Mouse (Mus musculus) adrenal gland, postnatal 25 days (tissue): ENCODE results near the gene E130308A19Rik. TPM values are rescaled to one million over a fixed set of nuclear protein-coding genes. Genes with fewer than 3 reads are reported as not detected.

Experiments
- DNase-seq: peaks from one replicate; pipeline ENCODE4 v3.0.0; 2021; ENCODE audit warnings: mixed read lengths
- long read RNA-seq: library from polyadenylated mRNA; stranded (forward); transcript quantifications from one replicate; pipeline ENCODE4 v2.0.0, GENCODE M21; 2021
- total RNA-seq: library from RNA; stranded (reverse); gene quantifications from 2 replicates; pipeline ENCODE4 v1.2.3, GENCODE M21; 2021

The E130308A19Rik gene
- 19.8 and 21.0 TPM in 2 replicates for total RNA-seq
- long read RNA-seq, partial matches to known transcripts, result 4 of 8 reads
- long read RNA-seq, other reads (novel, unspliced or antisense), result 3 of 8 reads

DNA sequence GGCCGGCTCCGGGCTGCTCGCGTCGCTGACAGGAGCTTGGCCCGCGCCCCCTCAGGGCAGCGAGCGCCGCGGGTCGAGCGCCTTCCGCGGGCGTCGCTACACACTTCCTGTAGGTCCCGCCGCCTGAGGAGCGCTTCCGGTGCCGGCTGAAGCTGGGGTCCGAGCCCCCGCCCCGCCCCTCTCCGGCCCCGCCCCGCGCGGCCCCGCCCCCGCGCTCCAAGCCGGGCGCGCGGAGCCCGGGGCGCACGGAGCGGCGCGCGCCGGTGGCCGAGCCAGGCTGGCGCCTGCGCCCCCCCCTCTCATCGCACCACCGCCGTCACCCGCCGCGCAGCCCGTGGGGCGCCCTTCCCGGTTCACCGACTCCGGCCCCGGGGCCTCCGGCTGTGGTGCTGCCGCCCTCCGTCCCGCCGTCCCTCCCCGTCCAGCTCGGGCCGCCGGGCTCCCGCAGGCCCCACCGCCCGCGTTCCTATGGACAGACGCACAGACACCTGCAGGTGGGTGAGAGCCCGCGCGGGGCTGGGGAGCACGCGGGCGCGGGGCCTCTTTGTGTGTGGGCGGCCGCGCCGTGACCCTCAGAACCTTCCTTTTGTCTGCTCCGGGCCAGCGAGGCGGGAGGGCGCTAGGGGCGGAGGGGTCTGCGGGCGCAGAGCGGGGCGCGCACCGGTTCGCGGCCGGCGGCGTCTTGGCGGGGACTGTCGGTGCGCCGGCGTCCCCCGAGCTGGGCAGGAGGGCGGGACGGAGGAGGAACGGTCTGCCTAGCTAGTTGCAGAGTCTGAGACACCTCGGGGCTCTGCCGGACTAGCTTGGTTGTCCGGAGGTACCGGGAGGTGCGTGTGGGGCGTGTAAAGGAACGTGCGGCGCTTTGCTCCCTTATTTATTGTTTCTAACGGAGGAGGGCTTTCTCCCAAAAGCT, at the start of gene E130308A19Rik:
Gene E130308A19Rik (plus strand): TSS at position 214 of the 913 bp plus-strand sequence.
- DNase-seq, result peak; percentile 83

DNA sequence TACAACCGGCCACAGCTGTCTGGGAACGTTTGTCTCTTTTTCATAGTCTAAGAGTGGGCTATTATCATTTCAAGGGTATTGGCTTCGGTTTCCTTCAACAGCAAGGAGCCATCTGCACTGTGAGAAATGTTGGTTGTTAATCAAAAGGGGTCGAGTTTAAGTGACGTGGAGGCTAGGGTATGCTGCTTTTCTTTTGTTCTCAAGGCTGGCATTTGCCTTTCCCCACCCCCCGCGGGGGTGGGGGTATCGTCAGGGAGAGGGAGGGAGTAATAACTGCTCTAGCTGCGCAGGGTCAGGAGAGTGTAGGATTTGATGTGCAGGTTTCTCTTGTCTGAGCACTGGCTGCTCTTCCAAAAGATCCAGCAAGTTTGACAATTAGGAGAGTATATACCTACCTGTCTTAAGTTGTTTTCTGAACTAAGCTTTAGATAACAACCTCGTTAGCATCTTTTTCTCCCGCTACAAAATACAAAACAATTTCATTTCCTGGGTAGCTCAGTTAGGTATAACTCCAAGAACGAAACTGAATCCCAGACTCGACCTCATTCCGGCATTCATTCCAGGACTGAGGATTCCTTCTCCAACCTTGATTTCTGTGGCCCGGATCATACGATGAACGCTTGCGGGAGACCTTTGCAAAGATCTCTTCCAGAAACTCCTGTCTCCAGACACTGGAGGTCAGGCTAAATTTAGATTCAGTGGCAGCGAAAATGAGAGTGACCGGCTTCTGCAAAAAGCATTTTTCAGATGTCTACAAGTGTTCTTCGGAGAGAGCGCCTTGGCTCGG, 45.3 kb upstream of the E130308A19Rik start:
- peak; percentile 27 for DNase-seq

DNA sequence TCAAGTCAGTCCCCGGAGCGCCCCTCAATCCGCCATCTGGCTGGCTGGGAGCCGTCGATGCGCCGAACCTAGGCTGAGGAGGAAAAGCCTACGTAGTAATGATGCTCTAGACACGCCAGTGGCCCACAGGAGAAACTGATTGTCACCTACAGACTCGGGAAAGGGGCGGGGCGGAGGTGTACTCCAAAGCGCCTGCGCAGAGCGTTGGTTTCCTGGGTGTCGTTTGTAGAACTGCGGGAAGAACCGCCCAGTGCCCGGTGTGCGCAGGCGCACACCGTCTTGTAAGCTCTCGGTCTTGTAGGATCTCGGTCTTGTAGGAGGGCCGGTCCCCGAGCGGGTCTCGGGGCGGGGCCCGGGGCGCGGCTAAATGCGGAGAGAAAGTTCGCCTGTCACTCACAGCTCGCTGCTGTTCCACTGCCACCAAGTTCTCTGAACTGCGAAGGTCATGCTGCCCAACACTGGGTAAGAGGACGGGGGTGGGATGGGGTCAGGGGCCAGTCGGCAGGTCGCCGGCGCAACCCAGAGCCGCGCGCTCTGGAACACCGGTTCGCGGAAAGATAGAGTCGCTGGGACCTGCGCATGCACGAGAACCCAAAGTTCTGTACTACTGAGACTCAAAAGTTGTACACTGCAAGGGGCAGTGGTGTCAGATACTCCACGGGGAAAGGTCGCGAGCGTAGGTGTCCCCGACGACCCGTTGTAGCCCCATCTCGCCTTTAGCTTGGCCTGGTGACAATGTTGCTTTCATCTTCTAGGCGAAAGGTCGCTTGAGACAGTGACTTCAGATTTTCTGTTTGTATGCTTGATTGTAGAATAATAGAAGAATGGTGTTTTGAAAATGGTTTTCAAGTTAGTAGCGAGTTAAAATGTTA, 44.5 kb upstream of the E130308A19Rik start, which contains the start of gene Hsdl2:
Gene Hsdl2 (plus strand): TSS at position 250 of the 872 bp plus-strand sequence.
- DNase-seq, result peak; percentile 99

DNA sequence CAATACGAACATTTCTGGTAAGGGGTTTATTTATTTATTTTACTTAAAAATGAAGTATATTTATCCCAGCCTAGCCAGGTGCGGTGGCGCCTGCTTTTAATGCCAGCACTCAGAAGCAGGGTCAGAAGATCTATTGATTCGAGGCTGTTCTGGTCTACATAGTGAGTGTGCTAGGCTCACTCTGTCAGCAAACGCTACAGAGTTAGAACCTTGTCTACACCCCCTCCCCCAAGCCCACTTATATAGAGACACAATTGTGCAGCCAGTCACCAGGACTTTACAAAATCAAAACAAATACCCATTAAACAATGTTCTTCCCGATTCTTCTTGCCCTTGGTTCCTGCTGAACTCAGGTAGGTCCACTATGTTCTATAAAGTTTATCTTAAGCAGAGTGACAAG, 43.8 kb upstream of the E130308A19Rik start:
- no peak for DNase-seq

DNA sequence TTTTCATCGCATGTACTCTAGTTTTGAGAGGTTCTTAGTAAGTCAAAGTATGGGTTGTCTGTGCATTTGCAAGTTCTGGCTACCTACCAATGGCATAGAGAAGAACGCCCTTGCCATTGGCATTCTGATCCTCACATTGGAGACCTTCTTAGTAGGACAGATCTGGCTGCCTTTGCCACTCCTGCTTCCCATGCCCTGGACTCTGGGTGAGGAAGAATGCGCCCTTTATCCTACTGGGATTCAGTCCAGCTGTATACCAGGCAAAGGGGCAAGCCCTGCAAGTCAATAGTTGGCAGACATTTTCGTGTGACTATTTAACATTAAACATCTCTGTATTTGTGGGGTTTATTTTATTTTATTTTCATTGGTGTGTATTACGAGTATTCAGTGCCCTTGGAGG, 40.9 kb upstream of the E130308A19Rik start:
- DNase-seq, result peak; percentile 9

DNA sequence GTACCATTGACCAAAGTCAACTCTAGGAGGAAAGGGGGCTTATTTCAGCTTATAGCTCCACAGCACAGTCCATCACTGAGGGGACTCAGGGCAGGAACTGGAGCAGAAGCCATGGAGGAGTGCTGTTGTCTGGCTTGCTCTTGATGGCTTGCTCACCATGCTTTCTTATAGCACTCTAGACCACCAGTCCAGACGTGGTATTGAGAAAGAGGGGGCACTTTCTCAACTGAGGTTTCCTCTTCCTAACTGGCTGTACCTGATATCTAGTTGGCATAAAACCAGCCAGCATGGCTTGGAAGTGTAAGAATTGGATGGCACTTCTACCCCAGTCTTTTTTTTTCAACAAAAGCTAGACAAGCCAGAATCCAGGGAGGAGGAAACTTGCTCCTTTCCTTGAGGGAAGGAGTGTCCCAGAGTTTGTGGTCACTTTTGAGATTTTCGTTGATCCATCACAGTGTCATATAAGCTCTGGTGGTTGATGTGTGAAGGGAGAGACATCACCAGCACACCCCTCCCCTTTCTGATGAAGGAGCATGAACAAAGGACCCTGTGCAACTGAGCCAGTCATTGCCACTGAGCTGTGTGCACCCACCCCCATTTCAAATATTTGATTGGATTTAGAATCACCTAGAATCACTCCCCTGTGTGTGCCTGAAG, 38.7 kb upstream of the E130308A19Rik start:
- no peak for DNase-seq

DNA sequence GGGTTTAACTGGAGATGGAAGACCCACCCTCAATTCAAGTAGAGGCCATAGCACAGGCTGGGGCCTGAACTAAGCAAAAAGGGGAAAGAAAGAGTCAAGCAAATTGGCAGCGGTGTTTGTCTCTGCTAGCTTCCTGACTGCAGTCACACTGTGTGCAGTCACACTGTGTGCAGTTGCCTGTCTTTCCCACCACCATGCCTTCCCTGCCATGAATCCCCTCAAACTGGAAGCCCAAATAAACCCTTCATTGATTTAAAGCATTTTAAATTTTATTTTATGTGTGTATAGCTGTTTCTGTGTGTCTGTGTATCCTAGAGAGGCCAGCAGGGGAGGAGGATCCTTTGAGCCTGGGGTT, 38.2 kb upstream of the E130308A19Rik start:
- no peak for DNase-seq

DNA sequence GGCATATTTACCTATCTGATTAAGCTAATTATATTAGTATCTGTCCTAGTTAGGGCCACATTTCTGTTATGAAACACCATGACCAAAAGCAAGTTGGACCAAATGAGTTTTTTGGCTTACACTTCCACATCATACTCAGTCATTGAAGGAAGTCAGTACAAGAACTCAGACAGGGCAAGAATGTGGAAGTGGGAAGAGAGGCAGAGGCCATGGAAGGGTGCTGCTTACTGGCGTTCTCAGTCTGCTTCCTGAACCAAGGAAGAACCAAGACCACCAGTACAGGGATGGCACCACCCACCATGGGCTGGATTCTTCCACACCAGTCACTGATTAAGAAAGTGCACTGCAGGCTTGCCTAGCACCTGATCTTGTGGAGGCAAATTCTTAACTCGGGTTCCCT, 31.4 kb upstream of the E130308A19Rik start:
- DNase-seq, result no peak

DNA sequence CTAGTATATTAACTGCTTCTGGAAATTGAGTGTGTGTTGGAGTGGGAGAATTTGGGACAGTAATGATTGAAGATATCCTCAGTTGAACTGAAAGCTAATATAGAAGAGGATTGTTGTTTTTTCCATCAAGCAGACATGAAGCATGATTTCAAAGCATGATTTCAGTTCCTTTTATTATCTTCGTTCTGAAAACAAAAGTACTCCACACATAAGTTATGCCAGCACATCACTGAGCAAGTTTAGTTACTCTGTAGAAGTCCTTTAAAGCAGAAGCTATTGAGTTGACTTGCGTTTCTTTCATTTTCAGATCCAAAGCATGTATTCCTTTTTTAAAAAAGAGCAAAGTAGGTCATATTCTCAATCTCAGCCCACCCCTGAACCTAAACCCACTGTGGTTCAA, 29.5 kb upstream of the E130308A19Rik start:
- no peak for DNase-seq

DNA sequence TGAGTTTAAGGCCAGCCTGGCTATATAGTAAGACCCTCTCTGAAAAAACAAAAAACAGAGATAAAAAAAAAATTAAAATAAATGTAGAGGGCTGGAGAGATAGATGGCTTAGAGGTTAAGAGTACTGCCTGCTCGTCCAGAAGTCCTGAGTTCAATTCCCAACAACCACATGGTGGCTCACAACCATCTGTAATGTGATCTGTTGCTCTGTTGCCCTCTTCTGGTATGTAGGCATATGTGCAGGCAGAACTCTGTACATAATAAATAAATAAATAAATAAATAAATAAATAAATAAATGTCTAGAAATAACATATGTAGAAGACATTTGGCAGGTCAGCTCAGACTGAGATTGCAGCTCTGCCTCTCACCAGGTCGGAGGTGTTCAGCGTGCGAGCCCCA, 23.3 kb upstream of the E130308A19Rik start:
- DNase-seq, result no peak

DNA sequence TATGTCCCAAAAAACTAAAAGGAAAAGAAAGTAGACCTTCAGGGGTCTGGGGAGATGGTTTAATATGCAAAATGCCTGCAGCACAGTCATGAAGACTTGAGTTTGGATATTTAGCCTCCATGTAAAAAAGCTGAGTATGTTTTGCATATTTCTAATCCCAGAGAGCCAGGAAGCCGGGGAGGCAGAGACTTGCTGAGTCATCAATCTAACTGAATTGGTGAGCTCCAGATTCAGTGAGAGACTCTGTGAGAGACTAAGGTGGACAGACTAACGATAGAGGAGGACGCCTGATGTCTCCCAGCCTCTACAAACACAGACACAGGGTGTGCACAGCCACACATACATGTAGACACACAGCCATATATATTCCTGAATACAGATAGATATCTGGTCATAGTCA, 21.1 kb upstream of the E130308A19Rik start:
- DNase-seq, result no peak

DNA sequence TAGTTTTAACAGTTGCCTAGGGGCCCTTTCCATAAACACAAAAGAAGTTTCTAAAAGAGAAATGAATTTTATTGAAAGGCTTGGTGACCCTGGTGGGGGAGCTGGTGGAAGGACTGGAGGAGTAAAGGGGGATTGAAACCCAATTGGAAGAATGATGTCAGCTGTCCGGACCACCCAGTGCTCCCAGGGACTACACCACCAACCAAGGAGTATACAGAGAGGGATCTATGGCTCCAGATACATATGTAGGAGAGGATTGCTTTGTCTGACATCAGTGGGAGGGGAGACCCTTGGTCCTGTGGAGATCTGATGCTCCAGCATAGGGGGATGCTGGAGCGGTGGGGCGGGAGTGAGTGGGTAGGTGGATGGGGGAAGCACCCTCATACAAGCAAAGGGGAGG, 20.5 kb upstream of the E130308A19Rik start:
- DNase-seq, result no peak

DNA sequence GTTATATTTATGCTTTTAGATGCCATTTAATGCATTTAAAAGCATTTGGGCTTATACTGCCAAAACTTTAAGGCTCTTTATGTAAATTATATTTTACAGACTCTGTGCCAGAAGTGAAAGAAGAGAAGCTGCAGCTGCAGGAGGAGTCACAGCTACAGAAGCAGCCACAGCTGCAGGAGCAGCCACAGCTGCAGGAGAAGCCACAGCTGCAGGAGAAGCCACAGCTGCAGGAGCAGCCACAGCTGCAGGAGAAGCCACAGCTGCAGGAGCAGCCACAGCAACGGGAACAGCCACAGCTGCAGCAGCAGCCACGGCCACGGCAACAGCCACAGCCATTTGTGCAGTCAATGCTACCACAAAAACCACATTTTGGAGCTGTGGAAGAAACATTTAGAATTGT, 15.6 kb upstream of the E130308A19Rik start:
- DNase-seq, result no peak

DNA sequence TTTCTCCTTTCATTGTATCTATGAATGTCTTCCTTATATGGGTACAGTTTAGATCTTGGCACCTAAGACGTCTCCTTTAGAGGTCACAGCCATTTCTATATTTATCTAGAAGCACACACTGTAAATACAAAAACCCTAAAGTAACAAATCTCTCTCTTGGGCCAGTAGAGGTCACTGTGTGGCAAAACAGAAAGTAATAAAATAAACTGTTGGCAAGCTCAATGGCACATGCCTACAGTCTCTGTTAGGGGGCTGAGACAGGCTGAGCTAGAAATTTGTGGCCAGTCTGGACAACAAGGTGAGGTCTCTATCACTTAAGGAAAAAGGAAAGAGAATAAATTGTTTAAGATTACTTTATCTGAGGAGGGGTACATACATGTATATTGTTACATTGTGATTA, 11.0 kb upstream of the E130308A19Rik start:
- no peak for DNase-seq

DNA sequence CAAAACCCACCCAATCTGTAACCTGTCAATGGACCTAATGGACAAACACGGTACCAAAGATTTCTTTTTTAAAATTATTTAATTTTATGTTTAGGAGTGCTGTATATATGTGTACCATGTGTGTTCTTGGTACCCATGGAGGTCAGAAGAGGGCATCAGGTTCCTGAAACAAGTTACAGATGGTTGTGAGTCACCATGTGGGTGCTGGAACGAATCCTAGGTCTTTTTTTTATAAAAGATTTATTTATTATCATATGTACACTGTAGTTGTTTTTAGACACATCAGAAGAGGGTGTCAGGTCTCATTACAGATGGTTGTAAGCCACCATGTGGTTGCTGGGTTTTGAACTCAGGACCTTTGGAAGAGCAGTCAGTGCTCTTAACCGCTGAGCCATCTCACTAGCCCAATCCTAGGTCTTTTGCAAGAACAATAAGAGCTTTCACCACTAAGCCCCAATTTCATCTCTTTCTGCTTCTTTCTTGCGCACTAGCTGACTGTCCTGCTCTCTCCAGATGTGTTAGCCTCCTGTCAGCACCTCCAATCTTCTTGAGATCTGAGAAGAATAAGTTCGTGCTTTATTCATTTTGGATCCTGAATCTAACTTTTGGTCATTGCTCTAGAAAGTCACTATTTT, 6.3 kb upstream of the E130308A19Rik start:
- DNase-seq, result no peak

DNA sequence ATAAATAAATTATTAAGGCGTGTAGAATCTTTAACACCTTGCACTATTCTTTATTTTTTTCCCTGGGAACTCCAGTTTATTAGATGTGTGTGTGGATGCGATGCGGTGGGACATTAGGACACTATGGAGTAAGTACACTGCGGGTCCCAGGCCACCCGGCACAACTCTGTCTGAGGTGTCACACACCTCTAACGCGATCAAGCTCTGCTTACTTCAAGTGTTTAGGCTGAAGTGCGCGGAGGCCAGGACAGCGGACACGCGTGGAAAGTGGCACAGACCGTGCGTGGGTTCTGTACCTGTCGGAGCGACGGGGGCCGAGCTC, 374 bp upstream of the E130308A19Rik start:
- no peak for DNase-seq

DNA sequence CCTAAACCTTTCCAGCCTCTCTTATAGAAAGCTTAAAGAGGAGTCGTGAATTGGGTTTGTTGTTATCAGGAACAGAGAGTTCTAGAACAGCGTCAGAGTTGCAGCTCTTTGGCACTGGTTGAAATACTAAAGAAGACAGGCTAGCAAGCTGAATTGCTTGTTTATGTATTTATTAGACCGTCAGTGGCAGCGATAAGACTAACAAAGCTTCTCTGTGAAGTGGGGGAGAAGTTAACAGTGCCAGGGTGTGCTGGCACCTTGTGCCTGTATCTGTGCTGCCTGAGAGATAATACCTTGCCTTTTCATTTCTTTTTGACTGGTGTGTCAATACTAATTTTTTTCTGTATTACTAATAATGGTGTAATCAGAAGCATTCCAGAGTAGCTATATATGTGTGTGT, 2.2 kb downstream of the E130308A19Rik start:
- no peak for DNase-seq

DNA sequence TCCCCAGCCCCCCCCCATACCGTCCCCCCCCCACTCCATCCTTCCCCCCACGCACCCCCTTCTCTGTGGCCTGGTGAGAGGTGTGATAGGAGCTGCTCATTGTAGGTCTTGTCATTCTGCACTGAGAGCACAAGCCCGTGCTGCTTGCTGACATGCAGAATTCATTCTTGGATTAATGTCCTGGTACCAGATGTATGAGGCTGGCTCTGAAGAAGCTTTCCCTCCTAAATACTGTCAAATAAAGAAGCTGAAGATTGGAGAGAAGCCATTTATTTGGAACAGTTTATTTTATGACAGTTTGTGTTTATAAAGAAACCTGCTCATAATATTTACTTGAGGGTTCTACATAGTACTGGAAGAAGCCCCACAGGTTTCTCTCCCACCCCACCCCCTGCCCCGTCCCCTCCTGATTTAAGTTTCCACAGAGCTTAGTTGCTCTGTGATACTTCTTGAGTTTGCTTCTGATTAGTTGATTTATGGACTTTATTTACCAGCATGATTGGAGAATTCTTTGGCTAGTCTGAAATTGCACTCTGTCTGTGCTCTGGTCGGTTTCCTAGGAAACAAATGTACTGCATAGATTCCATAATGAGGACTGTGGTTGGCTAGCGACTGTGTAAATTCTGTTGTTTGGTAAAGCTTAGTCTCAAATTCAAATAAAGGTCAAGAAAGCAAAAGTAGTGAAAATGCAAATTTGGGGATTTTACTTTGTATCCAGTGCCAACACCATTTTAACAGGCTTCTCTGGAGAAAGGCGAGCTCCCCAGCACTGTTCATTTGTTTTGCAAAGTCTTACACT, 3.3 kb downstream of the E130308A19Rik start:
- no peak for DNase-seq

DNA sequence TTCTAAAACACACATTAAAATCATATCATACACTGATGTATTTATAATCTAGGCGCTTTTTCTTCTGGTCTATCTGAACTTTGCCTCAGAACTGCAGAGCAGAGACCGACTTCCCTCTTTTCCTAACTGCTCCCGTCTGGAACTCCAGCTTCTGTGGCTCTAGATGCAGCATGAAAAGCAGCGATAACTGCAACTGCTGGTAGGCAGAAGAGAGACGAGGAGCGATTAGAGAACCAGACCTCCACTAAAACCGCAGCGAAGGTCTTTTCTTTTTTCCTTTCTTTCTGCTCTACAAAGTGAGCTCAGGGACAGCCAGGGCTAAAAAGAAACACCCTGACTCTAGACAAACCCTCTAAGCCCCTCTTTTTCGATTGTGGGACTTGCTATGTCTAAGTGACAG, 4.1 kb downstream of the E130308A19Rik start:
- DNase-seq, result no peak

DNA sequence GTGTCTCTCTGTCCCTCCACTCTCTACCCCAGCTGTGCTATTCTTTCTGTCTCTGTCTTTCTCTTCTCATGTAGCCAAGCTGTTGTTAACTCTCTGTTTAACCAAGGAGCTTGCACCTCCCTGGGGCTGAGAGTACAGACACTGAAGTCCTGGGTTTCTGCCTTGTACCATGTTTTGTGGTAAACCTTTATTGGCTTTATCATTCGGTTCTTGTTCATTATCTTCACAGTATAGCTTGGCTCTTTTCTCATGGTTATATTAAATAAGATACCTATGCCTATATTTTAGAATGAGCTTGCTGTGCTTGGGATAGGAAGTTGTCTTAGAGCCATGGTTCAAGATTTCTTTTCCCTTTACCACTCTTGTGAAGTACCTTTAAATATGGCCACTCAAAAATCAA, 8.5 kb downstream of the E130308A19Rik start:
- no peak for DNase-seq
